Mouse (Mus musculus): ENCODE results near the gene Foxn3.

The Foxn3 gene

GRCm38 (mm10) chr12:99356660-99357059, 206.7 kb downstream of the Foxn3 start:
- no peak for DNase-seq (ENCODE audit: low spot score in 2 of 2)

- no peak for DNase-seq (ENCODE audit: low spot score in 2 of 2)
Observed at GRCm38 (mm10) chr12:99353692-99354091, 209.7 kb downstream of the Foxn3 start.

- no peak for DNase-seq (ENCODE audit: low spot score in 2 of 2)
Observed at GRCm38 (mm10) chr12:99352583-99352982, 210.8 kb downstream of the Foxn3 start.

GRCm38 (mm10) chr12:99352136-99352535, 211.2 kb downstream of the Foxn3 start:
- no peak for DNase-seq (ENCODE audit: low spot score in 2 of 2)

GRCm38 (mm10) chr12:99351731-99352130, 211.7 kb downstream of the Foxn3 start:
- no peak for DNase-seq (ENCODE audit: low spot score in 2 of 2)

GRCm38 (mm10) chr12:99349650-99349997, 213.8 kb downstream of the Foxn3 start:
- DNase-seq (ENCODE audit: low spot score in 2 of 2): no peak

- no peak for DNase-seq (ENCODE audit: low spot score in 2 of 2)
Observed at GRCm38 (mm10) chr12:99348940-99349649, 214.3 kb downstream of the Foxn3 start.

- no peak for DNase-seq (ENCODE audit: low spot score in 2 of 2)
Observed at GRCm38 (mm10) chr12:99347512-99347911, 215.9 kb downstream of the Foxn3 start.

- DNase-seq (ENCODE audit: low spot score in 2 of 2): no peak
Observed at GRCm38 (mm10) chr12:99346982-99347381, 216.4 kb downstream of the Foxn3 start.

GRCm38 (mm10) chr12:99345323-99345722, 218.1 kb downstream of the Foxn3 start:
- DNase-seq (ENCODE audit: low spot score in 2 of 2): no peak

GRCm38 (mm10) chr12:99343378-99343777, 220.0 kb downstream of the Foxn3 start:
- DNase-seq (ENCODE audit: low spot score in 2 of 2): no peak

GRCm38 (mm10) chr12:99342160-99342559, 221.2 kb downstream of the Foxn3 start:
- no peak for DNase-seq (ENCODE audit: low spot score in 2 of 2)

- DNase-seq (ENCODE audit: low spot score in 2 of 2): no peak
Observed at GRCm38 (mm10) chr12:99341751-99342150, 221.6 kb downstream of the Foxn3 start.

GRCm38 (mm10) chr12:99340418-99341182, 222.8 kb downstream of the Foxn3 start:
- DNase-seq (ENCODE audit: low spot score in 2 of 2): no peak

GRCm38 (mm10) chr12:99339640-99340325, 223.6 kb downstream of the Foxn3 start:
- no peak for DNase-seq (ENCODE audit: low spot score in 2 of 2)

- DNase-seq (ENCODE audit: low spot score in 2 of 2): no peak
Observed at GRCm38 (mm10) chr12:99338754-99339153, 224.6 kb downstream of the Foxn3 start.

- DNase-seq (ENCODE audit: low spot score in 2 of 2): no peak
Observed at GRCm38 (mm10) chr12:99337171-99337435, 226.3 kb downstream of the Foxn3 start.

GRCm38 (mm10) chr12:99336349-99337170, 226.8 kb downstream of the Foxn3 start:
- DNase-seq (ENCODE audit: low spot score in 2 of 2): no peak

- no peak for DNase-seq (ENCODE audit: low spot score in 2 of 2)
Observed at GRCm38 (mm10) chr12:99335628-99336027, 227.8 kb downstream of the Foxn3 start.

- no peak for DNase-seq (ENCODE audit: low spot score in 2 of 2)
Observed at GRCm38 (mm10) chr12:99334026-99334425, 229.4 kb downstream of the Foxn3 start.

- no peak for DNase-seq (ENCODE audit: low spot score in 2 of 2)
Observed at GRCm38 (mm10) chr12:99333304-99333968, 229.9 kb downstream of the Foxn3 start.
